Mouse (Mus musculus) spleen, adult 12 weeks (tissue): ENCODE measurements around the gene Bsnd.

Experiments used
- DNase-seq: peaks from one replicate; pipeline ENCODE4 v3.0.0; 2022; ENCODE audit warnings: low spot score

Bsnd gene

DNA sequence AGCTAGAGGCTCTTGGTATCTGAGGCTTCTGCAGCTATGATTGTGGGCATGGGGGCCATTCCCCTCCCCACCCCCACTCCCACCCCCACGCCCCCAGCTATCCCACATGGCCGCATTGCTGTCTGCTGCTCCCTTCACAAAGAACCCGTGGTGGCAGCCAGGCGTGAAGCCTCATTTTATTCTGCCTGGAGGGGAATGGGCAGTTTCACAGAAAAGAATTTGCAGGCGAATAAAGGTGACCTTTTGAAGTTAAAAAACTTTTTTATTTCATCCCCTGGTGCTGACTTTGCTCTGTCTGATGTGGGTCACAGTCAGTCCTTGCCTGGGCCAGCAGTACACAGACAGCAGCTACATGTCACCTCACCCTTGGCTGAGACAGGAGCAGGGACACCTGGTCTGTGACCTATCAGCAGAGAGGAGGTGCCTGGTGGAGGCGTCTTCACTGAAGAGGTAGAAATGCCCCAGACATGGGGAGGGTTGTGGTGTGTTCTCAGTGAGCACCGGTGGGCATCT is 8.8 kb downstream of the Bsnd start:
- no peak for DNase-seq

DNA sequence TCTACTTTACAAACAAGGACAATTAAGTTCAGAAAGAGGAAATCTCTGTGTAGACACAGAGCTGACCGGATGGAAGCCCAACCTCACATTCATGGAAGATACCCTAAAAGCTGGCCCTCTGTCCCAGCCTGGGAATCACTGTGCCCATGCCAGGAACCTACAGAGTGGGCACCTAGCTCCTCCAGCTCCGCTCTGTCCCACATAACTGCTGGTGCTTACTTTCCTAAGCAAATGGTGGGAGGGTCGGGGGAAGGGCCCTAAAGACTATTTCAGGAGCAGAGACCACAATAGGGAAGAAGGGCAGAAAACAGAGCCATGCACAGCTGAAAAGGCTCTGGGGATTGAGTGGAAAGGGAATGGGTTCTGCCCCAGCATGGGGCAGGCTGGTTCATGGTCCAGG is 11.5 kb downstream of the Bsnd start:
- DNase-seq = no peak

DNA sequence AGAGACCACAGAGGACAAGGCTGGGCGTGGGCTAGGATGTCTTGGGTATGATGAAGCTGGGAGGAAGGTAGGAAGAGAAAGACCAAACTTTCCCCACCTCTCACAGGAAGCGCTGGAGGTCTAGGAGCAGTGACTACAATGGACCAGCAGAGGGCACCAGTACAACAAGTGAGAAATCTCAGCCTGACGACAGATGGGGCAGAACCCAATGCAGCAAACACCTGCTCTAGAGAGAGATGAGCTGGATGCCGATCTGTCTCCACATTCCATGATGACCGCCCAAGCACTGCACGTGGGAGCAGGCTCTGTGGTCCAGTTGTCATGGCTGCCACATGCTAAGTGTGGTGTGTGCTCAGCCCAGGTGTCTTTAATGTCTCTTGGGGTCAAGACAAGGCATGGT is 17.8 kb downstream of the Bsnd start:
- no peak for DNase-seq

DNA sequence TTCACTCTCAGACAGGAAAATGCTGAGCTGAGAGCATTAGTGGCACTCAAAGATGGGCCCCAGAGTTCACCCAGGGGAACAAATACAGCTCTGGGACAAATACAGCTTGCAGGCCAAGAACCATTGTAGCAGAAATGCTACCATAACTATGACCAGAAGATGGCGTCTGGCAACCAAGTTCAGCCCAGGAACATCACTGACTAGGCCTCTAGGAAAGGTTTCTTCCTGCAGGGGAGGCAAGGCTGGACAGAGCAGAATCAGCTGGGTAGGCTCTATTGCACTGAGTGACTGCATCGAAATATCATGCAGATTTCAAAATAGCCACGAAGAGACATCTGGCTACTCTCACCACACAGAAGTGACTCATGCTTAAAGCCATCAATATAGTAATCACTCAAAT is 19.7 kb downstream of the Bsnd start:
- no peak for DNase-seq

DNA sequence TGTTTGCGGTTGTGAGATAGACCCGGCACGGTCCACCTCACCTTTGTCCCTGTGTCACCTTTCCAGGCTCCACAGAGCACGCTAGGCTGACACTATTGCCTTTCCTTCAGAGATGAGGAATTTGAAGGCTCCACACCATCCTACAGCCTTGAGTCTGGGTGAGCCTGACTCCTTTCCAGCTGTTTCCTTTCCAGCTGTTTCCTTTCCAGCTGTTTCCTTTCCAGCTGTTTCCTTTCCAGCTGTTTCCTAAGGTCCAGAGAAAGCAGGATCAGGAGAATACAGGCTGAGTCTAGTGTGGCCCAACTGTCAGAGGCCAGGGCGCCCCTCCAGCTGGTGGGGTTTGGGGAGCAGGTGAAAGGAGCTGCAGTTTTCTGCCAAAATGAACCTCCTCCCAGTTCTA is 21.2 kb downstream of the Bsnd start:
- no peak for DNase-seq

DNA sequence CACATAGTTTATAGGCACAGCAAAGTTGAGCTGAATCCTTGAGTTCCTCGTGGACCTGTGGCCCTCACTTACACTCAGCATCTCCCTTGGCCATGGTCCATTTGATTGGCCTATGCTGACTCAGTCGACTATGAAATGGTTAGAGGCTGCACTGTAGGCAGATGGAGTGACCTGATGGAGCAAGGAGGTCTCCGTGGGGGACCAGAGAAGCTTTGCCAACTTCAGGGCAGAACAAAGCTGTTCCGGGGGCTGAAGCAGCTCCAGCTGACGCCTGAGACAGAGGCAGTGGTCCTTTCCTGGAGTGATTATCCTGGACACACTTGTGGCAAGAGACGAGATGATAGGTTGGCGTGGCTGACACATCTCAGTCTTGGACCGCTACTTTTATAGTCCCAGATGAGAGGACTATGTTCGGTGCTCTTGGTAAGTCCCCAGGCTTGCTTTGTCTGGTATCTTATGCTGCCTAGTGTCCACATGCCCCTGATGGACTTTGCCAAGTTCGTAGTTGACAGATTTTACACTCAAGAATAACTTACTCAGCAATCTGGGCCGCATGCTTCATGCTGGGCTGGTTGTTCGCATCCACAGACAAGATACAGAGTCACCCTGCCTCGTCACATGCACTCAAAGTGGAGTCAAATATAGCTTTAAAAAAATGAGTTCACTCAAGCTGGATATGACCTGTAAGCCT is 24.5 kb downstream of the Bsnd start:
- no peak for DNase-seq

DNA sequence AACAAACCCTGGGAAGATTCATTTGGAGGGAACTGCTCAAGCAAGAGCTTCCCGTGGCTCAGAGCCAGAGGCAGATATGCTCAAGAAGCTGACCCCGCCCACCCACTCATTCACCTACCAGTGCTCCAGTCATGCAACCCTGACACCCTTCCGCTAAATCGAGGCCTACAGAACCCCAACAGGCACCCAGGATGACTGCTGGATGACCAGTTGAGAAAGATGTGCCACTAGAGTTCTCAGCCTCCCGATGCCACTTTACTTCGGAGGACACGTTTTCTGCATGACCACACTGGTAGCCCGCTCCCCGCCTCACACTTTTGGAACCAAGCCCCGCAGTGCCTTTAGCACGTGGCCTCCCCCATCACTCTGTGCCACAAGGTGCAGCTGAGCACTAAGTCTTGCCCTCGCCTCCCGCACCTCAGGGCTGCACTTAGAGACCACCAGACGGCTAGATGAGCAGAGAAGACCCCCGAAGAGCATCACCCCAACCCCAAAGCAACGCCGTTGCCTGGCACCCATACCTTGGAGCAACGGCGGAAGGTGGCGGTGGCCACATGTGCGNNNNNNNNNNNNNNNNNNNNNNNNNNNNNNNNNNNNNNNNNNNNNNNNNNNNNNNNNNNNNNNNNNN is 28.8 kb downstream of the Bsnd start:
- DNase-seq = no peak

DNA sequence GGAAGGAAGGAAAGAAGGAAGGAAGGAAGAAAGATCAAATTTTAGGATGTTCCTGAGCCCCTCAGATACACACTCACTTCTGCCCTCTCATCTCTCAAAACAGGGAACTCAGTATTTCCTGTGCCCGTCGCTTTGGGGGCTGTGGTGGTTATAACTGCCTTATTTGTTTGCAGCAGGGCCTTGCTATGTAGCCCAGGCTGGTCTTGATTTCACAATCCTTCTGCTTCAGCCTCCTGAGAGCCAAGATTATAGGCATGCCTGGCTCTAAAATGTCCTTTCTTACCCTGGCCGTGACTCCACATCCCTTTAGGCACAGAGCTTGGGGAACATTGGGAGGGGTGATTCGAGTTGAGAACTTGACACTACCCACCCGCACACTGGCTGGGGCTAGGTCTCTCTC is 29.6 kb downstream of the Bsnd start:
- no peak for DNase-seq

DNA sequence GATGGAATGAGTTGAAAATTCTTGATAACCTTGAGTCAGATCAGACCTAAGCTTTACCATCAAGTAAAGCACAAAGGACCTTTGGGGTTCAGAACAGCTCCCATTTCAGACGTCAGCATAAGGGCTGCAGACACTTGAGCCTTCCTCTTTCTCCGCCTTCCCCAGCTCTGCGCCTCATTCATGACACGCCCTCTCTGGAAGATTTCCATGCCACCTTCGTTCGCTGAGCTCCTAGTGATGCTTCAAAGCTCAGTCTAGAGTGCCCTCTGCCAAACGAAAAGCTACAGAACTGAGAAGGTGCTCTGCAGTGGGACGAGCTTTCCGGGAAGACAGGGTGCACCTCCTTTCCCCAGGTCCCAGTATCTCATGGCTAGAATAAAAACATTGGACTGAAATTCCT is 30.1 kb downstream of the Bsnd start:
- no peak for DNase-seq

DNA sequence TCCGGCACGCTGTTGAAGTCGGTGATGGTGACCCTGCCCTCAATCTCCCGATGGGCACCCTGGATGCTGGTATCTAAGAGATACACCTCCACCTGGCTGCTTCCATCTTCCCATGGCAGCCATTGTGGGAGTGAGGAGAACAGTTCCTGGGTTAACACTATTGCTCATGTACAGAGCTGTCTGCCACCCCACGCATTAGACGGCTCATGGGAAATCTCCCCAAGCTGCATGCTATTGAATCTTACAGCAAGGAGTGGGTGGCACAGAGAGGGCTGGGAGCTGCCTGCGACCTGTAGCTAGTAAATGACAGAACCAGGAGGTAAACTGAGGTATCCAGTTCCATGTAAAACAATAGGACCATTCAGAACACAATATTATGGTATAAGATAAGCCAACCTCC is 37.5 kb downstream of the Bsnd start:
- DNase-seq = no peak

DNA sequence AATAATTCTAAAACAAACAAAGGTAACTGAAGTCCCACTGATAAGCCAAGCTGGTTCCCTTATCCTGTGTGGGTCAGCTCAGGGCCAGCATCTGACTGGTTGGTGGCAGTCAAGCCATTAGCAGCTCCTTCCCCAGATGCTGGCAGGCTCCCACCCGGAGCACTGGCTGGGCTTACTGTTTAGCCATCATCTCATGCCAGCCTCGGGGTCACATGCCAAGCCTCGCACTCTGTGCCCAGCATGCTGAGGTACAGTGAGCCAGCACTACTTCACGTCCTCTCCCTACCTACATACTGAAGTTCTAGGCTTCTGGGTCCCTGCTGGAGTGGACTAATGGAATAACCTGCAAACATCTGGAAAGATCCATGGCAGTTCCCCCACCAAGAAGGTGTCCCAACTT is 38.6 kb downstream of the Bsnd start:
- no peak for DNase-seq

DNA sequence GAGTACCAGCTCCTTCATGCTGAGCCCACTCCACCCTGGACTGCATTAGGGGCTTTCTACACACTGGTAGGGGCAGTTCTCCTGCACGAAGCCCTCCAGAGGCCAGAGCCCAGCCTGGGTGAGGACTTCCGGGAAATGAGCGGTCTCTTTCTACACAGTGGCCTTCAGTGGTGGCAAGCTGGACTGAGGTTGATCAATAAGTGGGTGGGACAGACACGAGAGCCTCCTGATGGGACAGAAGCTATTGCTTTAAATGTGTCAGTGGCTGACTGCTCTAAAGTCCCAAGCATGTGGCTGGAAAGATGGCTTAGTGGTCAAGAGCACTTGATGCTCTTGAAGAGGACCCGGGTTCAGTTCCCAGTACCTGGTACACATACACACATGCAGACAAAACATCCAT is 39.0 kb downstream of the Bsnd start:
- no peak for DNase-seq

DNA sequence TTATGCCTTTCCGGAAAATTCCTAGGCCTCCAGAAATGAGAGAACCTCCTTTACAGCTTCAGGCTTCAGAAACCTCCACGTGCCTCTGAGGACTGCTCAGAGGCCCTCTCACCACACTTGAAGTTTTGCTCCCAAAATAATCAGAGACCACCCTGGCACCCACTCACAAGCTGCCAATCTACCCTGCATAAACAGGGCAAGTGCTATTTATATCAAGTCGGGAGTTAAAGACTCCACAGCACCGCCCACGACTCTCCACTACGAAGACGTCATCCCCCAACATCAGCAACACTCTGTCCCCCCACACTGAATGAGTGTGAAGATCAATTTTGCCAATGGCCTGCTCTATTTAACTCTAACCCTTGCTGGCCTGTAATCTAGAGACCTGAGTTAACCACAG is 39.7 kb downstream of the Bsnd start:
- no peak for DNase-seq

DNA sequence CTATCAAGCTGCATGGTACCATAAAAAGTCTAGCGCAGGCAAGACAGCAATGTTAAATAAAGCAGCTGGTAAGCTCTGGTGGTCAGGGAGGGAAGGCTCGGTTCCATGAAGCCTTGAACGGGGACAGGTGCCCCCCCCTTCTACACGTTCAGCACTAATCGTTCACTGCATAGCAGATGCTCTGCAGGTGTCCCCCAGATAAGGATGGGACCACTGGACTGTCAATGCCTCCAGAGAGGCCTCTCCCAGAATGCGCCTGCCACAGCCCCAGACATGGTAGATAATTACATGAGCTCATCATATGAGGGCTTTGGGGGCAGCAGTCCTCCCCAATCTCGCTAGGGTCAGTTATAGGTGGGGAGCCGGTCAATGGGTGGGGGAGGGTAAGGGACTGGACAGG is 42.8 kb downstream of the Bsnd start:
- no peak for DNase-seq

DNA sequence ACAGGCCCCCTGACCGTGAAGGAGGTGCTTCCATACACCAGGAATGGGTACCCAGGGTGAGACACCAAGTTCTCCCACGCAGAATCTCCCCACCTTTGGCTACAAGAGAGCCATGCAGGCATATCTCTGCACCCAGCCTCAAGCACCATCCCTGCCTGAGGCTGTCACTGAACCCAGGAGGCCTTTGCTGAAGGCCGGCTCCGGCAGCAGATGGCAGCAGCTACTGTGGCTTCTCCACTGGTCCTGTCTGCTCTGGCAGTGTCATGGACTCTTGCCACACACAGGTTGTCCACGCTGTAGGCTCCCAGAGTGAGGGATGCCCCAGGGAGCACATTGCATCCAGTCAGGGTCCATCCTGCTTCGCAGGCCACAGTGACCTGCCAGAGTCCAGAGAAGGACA is 48.9 kb downstream of the Bsnd start:
- no peak for DNase-seq

DNA sequence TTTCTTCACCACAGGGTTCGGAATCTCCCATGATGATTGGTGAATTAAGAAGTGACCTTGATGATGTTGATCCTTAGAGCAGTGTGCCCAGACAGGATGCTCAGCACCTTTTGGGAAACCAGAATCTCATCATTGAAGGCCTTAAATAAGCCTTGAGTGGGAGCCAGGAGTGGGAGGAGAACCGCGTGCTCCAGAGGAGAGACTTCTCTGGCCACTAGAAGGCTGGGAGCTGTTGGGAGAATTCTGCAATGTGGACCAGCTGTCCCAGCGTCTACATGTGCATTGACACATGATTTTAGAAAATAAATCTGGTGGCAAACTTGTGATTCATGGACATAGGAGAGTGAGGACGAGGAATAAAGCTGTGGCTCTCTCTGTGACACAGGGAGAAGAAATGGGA is 53.3 kb downstream of the Bsnd start:
- no peak for DNase-seq

DNA sequence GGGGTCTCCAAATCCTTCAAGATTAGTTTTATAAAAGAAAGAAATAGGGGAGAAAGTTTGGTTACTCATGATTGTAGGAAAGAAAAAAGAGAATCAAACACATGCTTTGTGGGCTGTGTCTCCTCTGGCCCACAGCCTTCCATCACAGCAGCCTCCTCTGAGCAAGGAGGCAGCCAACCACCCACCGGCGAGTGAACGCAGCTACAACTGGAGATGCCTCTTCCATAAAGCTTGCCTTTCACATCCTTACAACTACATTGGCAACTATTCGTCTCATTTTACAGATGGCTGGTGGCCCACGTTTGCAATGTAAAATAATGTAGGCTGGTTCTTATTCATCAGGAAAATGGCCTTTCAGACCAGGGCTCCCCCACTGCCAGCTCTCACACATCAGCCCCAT is 54.9 kb downstream of the Bsnd start:
- DNase-seq = no peak

DNA sequence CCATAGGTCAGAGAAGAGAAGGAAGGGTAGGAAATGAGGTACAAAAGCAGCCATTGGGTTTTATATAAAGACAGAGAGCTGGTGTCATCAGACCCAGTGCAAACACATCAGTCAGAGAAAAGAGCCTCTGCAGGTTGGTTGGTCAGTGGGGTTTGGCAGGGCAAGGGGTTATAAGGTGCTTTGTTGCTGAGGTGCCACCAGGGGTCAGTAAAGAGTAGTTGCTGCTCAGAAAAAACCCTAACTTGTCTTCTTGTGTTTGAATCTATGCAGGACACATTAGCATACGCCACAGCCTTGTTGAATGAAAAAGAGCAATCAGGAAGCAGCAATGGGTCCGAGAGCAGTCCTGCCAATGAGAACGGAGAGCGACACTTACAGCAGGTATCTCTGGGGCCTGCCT is 55.6 kb downstream of the Bsnd start:
- DNase-seq = no peak

DNA sequence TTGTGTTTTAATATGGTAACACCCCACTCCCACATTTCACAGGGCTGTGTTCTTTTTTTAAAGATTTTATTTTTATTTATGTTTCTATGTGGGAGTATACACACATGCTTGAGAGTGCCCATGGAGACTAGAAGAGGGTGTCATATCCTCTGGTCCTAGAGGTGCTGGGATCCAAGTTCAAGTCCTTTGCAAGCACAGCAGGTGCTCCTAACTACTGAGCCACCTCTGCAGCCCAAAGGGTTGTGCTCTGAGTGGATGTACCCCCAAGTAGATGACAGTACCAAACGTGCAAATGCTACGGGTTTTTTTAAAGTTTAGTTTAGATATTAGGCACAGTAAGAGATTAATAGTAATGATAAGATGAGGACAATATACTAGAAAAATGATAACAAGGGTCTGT is 56.7 kb downstream of the Bsnd start:
- DNase-seq = no peak
